Mouse (Mus musculus): ENCODE measurements around the gene Mpzl1. TPM values are rescaled to one million over a fixed set of nuclear protein-coding genes. Genes with fewer than 3 reads are reported as not detected.

The Mpzl1 gene
- polyA plus RNA-seq, 1 experiment from 2014 or later, result 155 TPM

Other genes with a start within 250 kb of the Mpzl1 start
- 19.3 and 20.8 TPM in 2 replicates for gene Dcaf6, start 174.1 kb downstream of the Mpzl1 start, polyA plus RNA-seq (2014; fragmentation: Nextera tagmentation; extraction: Ambion mirVana)
- 221 and 254 TPM in 2 replicates for gene Mpc2, start 173.9 kb downstream of the Mpzl1 start, polyA plus RNA-seq (2014; fragmentation: Nextera tagmentation; extraction: Ambion mirVana)
- 0.28 and 0.66 TPM in 2 replicates for gene Adcy10, start 149.4 kb downstream of the Mpzl1 start, polyA plus RNA-seq (2014; fragmentation: Nextera tagmentation; extraction: Ambion mirVana)
- 2.1 and 8.2 TPM in 2 replicates for gene Rcsd1, start 75.2 kb upstream of the Mpzl1 start, polyA plus RNA-seq (2014; fragmentation: Nextera tagmentation; extraction: Ambion mirVana)
- 39.7 and 43.0 TPM in 2 replicates for gene Creg1, start 129.2 kb upstream of the Mpzl1 start, polyA plus RNA-seq (2014; fragmentation: Nextera tagmentation; extraction: Ambion mirVana)
- 0.99 and 1.1 TPM in 2 replicates for gene Cd247, start 154.1 kb upstream of the Mpzl1 start, polyA plus RNA-seq (2014; fragmentation: Nextera tagmentation; extraction: Ambion mirVana)